Mouse (Mus musculus) neural tube, embryonic 13.5 days (tissue): ENCODE results near the gene Mmd. TPM values are rescaled to one million over a fixed set of nuclear protein-coding genes. Genes with fewer than 3 reads are reported as not detected.

Experiments
- ATAC-seq: fragments of 200-750 bp; cut with Nextera tagmentation; 2 replicates; pipeline ENCODE4 v1.8.0; 2017; ENCODE audit warnings: low read depth, mild to moderate bottlenecking, moderate TSS enrichment, moderate library complexity
- H3K27ac ChIP-seq: fragments of 300-500 bp; sonication (generic); replicated peaks from 2 replicates; pipeline ENCODE4 v1.5.1; 2015; ENCODE audit warnings: moderate library complexity, mild to moderate bottlenecking, inconsistent platforms
- H3K27me3 ChIP-seq: fragments of 300-500 bp; sonication (generic); 2 replicates; pipeline ENCODE4 v1.6.1; 2015; ENCODE audit warnings: mild to moderate bottlenecking, inconsistent platforms
- H3K36me3 ChIP-seq: fragments of 300-500 bp; sonication (generic); 2 replicates; pipeline ENCODE4 v1.6.1; 2015; ENCODE audit warnings: mild to moderate bottlenecking, inconsistent platforms
- H3K4me1 ChIP-seq: fragments of 300-500 bp; sonication (generic); replicated peaks from 2 replicates; pipeline ENCODE4 v1.6.1; 2015; ENCODE audit warnings: inconsistent platforms
- H3K4me2 ChIP-seq: fragments of 300-500 bp; sonication (generic); 2 replicates; pipeline ENCODE4 v1.6.1; 2015; ENCODE audit warnings: inconsistent platforms, mild to moderate bottlenecking, moderate library complexity
- H3K4me3 ChIP-seq: fragments of 300-500 bp; sonication (generic); 2 replicates; pipeline ENCODE4 v1.5.1; 2015; ENCODE audit warnings: mild to moderate bottlenecking, inconsistent platforms
- H3K9ac ChIP-seq: fragments of 300-500 bp; sonication (generic); 2 replicates; pipeline ENCODE4 v1.6.1; 2015; ENCODE audit warnings: moderate library complexity, mild to moderate bottlenecking, inconsistent platforms
- H3K9me3 ChIP-seq: fragments of 300-500 bp; sonication (generic); 2 replicates; pipeline ENCODE4 v1.6.1; 2016; ENCODE audit warnings: inconsistent platforms
- WGBS: fragments of 180-500 bp; shearing (Covaris S2); methylation state at CpG from one replicate; pipeline ENCODE4 v1.1.7; 2015; 5-methylcytosine and 5-hydroxymethylcytosine counted together
- polyA plus RNA-seq: library from polyadenylated mRNA; unstranded; fragments of >200 nt; fragmentation: Nextera tagmentation; extraction: Ambion mirVana; gene quantifications from 2 replicates; pipeline ENCODE4 v1.2.1, GENCODE M21; 2015

The Mmd gene
- polyA plus RNA-seq: 113 and 119 TPM in 2 replicates

- Histone ChIP-seq H3K4me2 (peak within 1 kb of the TSS; percentile 72), H3K9me3 (no peaks in the 10 kb centered on the region), H3K27ac (peak within 1 kb of the TSS; percentile 96), H3K4me1 (peaks cover 39% of the 10 kb centered on the region), H3K4me3 (peak within 1 kb of the TSS; percentile 85), H3K27me3 (no peaks in the 10 kb centered on the region), H3K36me3 (no peaks in the 10 kb centered on the region), H3K9ac (peak within 1 kb of the TSS; percentile 90)
- ATAC-seq: peak; percentile 98
- WGBS: under 1% methylated on average over 46 of the region's 51 CpGs
Measured at GRCm38 (mm10) chr11:90249025-90249650, at the start of gene Mmd. Mmd (plus strand) TSS chr11:90249456.

GRCm38 (mm10) chr11:90200826-90201225, 48.4 kb upstream of the Mmd start:
- ATAC-seq: no peak

GRCm38 (mm10) chr11:90214246-90214645, 35.0 kb upstream of the Mmd start:
- no peak for ATAC-seq
- WGBS: 49% methylated on average over 7 of the region's 7 CpGs
- Histone ChIP-seq H3K27me3 (no peaks in the 10 kb centered on the region), H3K9ac (no peak overlapping the region), H3K36me3 (no peaks in the 10 kb centered on the region), H3K4me3 (no peak overlapping the region), H3K9me3 (no peaks in the 10 kb centered on the region), H3K27ac (no peak overlapping the region), H3K4me2 (no peak overlapping the region), H3K4me1 (no peaks in the 10 kb centered on the region)

More at GRCm38 (mm10) chr11:90200826-90201225, 48.4 kb upstream of the Mmd start:
- no peak overlapping the region for H3K4me2 ChIP-seq
- H3K4me3 ChIP-seq: no peak overlapping the region
- H3K36me3 ChIP-seq: no peaks in the 10 kb centered on the region
- no peaks in the 10 kb centered on the region; the same call in 1 of the 2 replicates for H3K4me1 ChIP-seq
- WGBS: 82% methylated on average over 2 of the region's 2 CpGs
- H3K27ac ChIP-seq: no peak overlapping the region
- H3K9me3 ChIP-seq: no peaks in the 10 kb centered on the region
- H3K27me3 ChIP-seq: no peaks in the 10 kb centered on the region
- H3K9ac ChIP-seq: no peak overlapping the region

- Histone ChIP-seq H3K4me2 (no peak overlapping the region), H3K27me3 (no peaks in the 10 kb centered on the region), H3K36me3 (no peaks in the 10 kb centered on the region), H3K4me3 (no peak overlapping the region), H3K27ac (no peak overlapping the region), H3K9ac (no peak overlapping the region), H3K4me1 (no peaks in the 10 kb centered on the region), H3K9me3 (no peaks in the 10 kb centered on the region)
- ATAC-seq: no peak
- WGBS: 82% methylated on average over 6 of the region's 6 CpGs
Measured at GRCm38 (mm10) chr11:90220022-90220645, 29.1 kb upstream of the Mmd start.

GRCm38 (mm10) chr11:90220750-90221149, 28.5 kb upstream of the Mmd start:
- Histone ChIP-seq H3K27ac (no peak overlapping the region), H3K9me3 (no peaks in the 10 kb centered on the region), H3K9ac (no peak overlapping the region), H3K4me1 (no peaks in the 10 kb centered on the region), H3K36me3 (no peaks in the 10 kb centered on the region), H3K4me3 (no peak overlapping the region), H3K4me2 (no peak overlapping the region), H3K27me3 (no peaks in the 10 kb centered on the region)
- no peak for ATAC-seq
- 19% methylated on average over 2 of the region's 2 CpGs for WGBS

- Histone ChIP-seq H3K9ac (no peak overlapping the region), H3K9me3 (no peaks in the 10 kb centered on the region), H3K27me3 (no peaks in the 10 kb centered on the region), H3K4me3 (no peak overlapping the region), H3K4me1 (peaks cover 6% of the 10 kb centered on the region; the same call in 1 of the 2 replicates), H3K4me2 (no peak overlapping the region), H3K36me3 (no peaks in the 10 kb centered on the region), H3K27ac (no peak overlapping the region)
- ATAC-seq: no peak
- WGBS: 71% methylated on average over 11 of the region's 11 CpGs
Measured at GRCm38 (mm10) chr11:90224914-90225470, 24.3 kb upstream of the Mmd start.

GRCm38 (mm10) chr11:90227000-90227922, 22.0 kb upstream of the Mmd start:
- ATAC-seq: no peak

GRCm38 (mm10) chr11:90228251-90228949, 20.9 kb upstream of the Mmd start:
- ATAC-seq: no peak

More at GRCm38 (mm10) chr11:90227000-90227922, 22.0 kb upstream of the Mmd start:
- no peak overlapping the region for H3K27ac ChIP-seq
- H3K27me3 ChIP-seq: no peaks in the 10 kb centered on the region
- no peak overlapping the region for H3K4me3 ChIP-seq
- H3K9ac ChIP-seq: no peak overlapping the region
- H3K36me3 ChIP-seq: no peaks in the 10 kb centered on the region
- WGBS: 49% methylated on average over 12 of the region's 12 CpGs
- no peaks in the 10 kb centered on the region for H3K9me3 ChIP-seq
- peaks cover 7% of the 10 kb centered on the region for H3K4me1 ChIP-seq
- H3K4me2 ChIP-seq: no peak overlapping the region

GRCm38 (mm10) chr11:90229800-90230199, 19.5 kb upstream of the Mmd start:
- Histone ChIP-seq H3K4me2 (no peak overlapping the region), H3K4me3 (no peak overlapping the region), H3K27ac (no peak overlapping the region), H3K9ac (no peak overlapping the region), H3K36me3 (no peaks in the 10 kb centered on the region), H3K9me3 (no peaks in the 10 kb centered on the region), H3K4me1 (peaks cover 13% of the 10 kb centered on the region), H3K27me3 (no peaks in the 10 kb centered on the region)
- ATAC-seq: no peak

More at GRCm38 (mm10) chr11:90228251-90228949, 20.9 kb upstream of the Mmd start:
- H3K4me1 ChIP-seq: peaks cover 13% of the 10 kb centered on the region
- H3K27me3 ChIP-seq: no peaks in the 10 kb centered on the region
- H3K9ac ChIP-seq: no peak overlapping the region
- no peaks in the 10 kb centered on the region for H3K9me3 ChIP-seq
- no peaks in the 10 kb centered on the region for H3K36me3 ChIP-seq
- no peak overlapping the region for H3K4me2 ChIP-seq
- H3K4me3 ChIP-seq: no peak overlapping the region
- H3K27ac ChIP-seq: no peak overlapping the region
- WGBS: 85% methylated on average over 9 of the region's 9 CpGs

- Histone ChIP-seq H3K4me2 (no peak overlapping the region), H3K9me3 (no peaks in the 10 kb centered on the region), H3K36me3 (no peaks in the 10 kb centered on the region), H3K27ac (no peak overlapping the region), H3K4me3 (no peak overlapping the region), H3K4me1 (peaks cover 13% of the 10 kb centered on the region), H3K9ac (no peak overlapping the region), H3K27me3 (no peaks in the 10 kb centered on the region)
- WGBS: 81% methylated on average over 2 of the region's 2 CpGs
- no peak for ATAC-seq
Measured at GRCm38 (mm10) chr11:90230671-90231070, 18.6 kb upstream of the Mmd start.

GRCm38 (mm10) chr11:90231631-90232030, 17.6 kb upstream of the Mmd start:
- no peaks in the 10 kb centered on the region for H3K9me3 ChIP-seq
- no peak overlapping the region for H3K27ac ChIP-seq
- H3K4me2 ChIP-seq: no peak overlapping the region
- no peak overlapping the region for H3K4me3 ChIP-seq
- ATAC-seq: no peak
- H3K9ac ChIP-seq: no peak overlapping the region
- H3K27me3 ChIP-seq: no peaks in the 10 kb centered on the region
- WGBS: 69% methylated on average over 2 of the region's 2 CpGs
- no peaks in the 10 kb centered on the region for H3K36me3 ChIP-seq
- peaks cover 13% of the 10 kb centered on the region for H3K4me1 ChIP-seq
